Mouse (Mus musculus): Measurements from ENCODE around the gene Isy1. TPM values are rescaled to one million over a fixed set of nuclear protein-coding genes. Genes with fewer than 3 reads are reported as not detected.

Gene Isy1
- polyA plus RNA-seq, 1 experiment = 36.4 TPM

DNA sequence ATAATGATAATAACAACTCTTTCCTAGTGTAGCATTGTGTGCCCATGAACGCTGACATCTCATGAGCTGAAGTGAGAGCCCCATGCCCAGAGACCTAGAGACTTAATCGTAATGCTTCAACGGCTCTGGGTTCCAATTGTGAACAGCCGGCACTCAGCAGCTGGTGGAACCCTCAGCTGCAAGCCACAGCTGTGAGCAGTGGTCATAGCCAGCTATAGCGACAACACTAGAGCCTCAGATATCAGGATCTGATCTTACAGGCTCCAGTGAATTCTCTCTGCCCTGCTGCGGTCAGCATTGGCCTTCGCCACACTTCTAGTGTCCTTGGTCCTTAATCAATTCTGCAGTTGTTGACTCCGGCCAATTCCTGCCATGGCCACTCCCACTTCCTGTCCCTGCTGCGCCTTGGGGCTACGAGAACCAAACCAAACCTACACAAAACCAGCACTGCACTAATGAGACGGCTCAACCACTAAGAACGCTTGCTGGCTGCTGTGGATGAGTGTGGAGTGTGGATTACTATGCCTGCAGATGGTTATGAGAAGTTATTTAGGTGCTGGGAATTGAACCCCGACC is 37.6 kb upstream of the Isy1 start:
- no peak overlapping the region for H3K27ac ChIP-seq (ENCODE audit: insufficient read depth, low read length)
- H3K4me3 ChIP-seq (replicated peaks; ENCODE audit: insufficient read depth, low read depth, low read length) = no peak overlapping the region
- H3K27me3 ChIP-seq (ENCODE audit: control insufficient read depth, insufficient read depth, low read length) = no peaks in the 10 kb centered on the region
- TF ChIP-seq POLR2A (IDR thresholded peaks at IDR 0.05; ENCODE audit: borderline replicate concordance, insufficient read depth, low read length) (no peak), CTCF (IDR thresholded peaks at IDR 0.05; ENCODE audit: borderline replicate concordance, insufficient read depth, low read depth, low read length) (no peak)
- WGBS = 77% methylated on average over 13 of the region's 13 CpGs
- no peaks in the 10 kb centered on the region for H3K4me1 ChIP-seq (ENCODE audit: control insufficient read depth, insufficient read depth, low read length)
- DNase-seq = no peak

GRCm38 (mm10) chr6:87875562-87875961 is 37.0 kb upstream of the Isy1 start:
- no peaks in the 10 kb centered on the region for H3K27me3 ChIP-seq (ENCODE audit: control insufficient read depth, insufficient read depth, low read length)
- H3K4me1 ChIP-seq (ENCODE audit: control insufficient read depth, insufficient read depth, low read length) = no peaks in the 10 kb centered on the region
- WGBS = 94% methylated on average over 7 of the region's 7 CpGs
- H3K4me3 ChIP-seq (replicated peaks; ENCODE audit: insufficient read depth, low read depth, low read length) = no peak overlapping the region
- TF ChIP-seq POLR2A (IDR thresholded peaks at IDR 0.05; ENCODE audit: borderline replicate concordance, insufficient read depth, low read length) = no peak
- TF ChIP-seq CTCF (IDR thresholded peaks at IDR 0.05; ENCODE audit: borderline replicate concordance, insufficient read depth, low read depth, low read length) = no peak
- no peak for DNase-seq
- no peak overlapping the region for H3K27ac ChIP-seq (ENCODE audit: insufficient read depth, low read length)

GRCm38 (mm10) chr6:87875083-87875482 is 36.5 kb upstream of the Isy1 start:
- H3K27ac ChIP-seq (ENCODE audit: insufficient read depth, low read length) = no peak overlapping the region
- 69% methylated on average over 1 of the region's 1 CpGs for WGBS
- no peak overlapping the region for H3K4me3 ChIP-seq (replicated peaks; ENCODE audit: insufficient read depth, low read depth, low read length)
- TF ChIP-seq CTCF (IDR thresholded peaks at IDR 0.05; ENCODE audit: borderline replicate concordance, insufficient read depth, low read depth, low read length) (no peak), POLR2A (IDR thresholded peaks at IDR 0.05; ENCODE audit: borderline replicate concordance, insufficient read depth, low read length) (no peak)
- no peak for DNase-seq
- no peaks in the 10 kb centered on the region for H3K4me1 ChIP-seq (ENCODE audit: control insufficient read depth, insufficient read depth, low read length)
- no peaks in the 10 kb centered on the region for H3K27me3 ChIP-seq (ENCODE audit: control insufficient read depth, insufficient read depth, low read length)

DNA sequence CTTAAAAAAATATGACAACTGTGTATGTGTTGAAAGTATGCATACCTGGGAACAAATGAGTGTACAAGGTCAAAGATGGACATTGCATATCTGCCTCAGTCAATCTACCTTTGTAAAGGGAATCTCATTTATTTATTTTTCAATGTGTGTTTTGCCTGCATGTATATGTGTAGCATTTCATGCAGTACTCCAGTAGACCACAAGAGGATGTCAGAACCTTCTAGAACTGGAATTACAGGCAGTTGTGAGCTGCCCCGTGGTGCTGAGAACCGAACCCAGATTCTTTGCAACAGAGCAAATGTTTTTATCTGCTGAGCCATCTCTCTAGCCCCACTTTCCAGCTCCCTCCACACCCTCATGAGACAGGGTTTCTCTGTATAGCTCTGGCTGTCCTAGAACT is 35.4 kb upstream of the Isy1 start:
- no peak for DNase-seq
- Histone ChIP-seq H3K4me1 (ENCODE audit: control insufficient read depth, insufficient read depth, low read length) (no peaks in the 10 kb centered on the region), H3K4me3 (replicated peaks; ENCODE audit: insufficient read depth, low read depth, low read length) (no peak overlapping the region), H3K27me3 (ENCODE audit: control insufficient read depth, insufficient read depth, low read length) (no peaks in the 10 kb centered on the region), H3K27ac (ENCODE audit: insufficient read depth, low read length) (no peak overlapping the region)
- TF ChIP-seq CTCF (IDR thresholded peaks at IDR 0.05; ENCODE audit: borderline replicate concordance, insufficient read depth, low read depth, low read length) (no peak), POLR2A (IDR thresholded peaks at IDR 0.05; ENCODE audit: borderline replicate concordance, insufficient read depth, low read length) (no peak)
- WGBS = 90% methylated on average over 2 of the region's 2 CpGs

GRCm38 (mm10) chr6:87873104-87873503 is 34.5 kb upstream of the Isy1 start:
- Histone ChIP-seq H3K4me3 (replicated peaks; ENCODE audit: insufficient read depth, low read depth, low read length) (no peak overlapping the region), H3K27me3 (ENCODE audit: control insufficient read depth, insufficient read depth, low read length) (no peaks in the 10 kb centered on the region), H3K27ac (ENCODE audit: insufficient read depth, low read length) (no peak overlapping the region), H3K4me1 (ENCODE audit: control insufficient read depth, insufficient read depth, low read length) (no peaks in the 10 kb centered on the region; the same call in 1 of the 2 replicates)
- no peak for TF ChIP-seq CTCF (IDR thresholded peaks at IDR 0.05; ENCODE audit: borderline replicate concordance, insufficient read depth, low read depth, low read length)
- no peak for TF ChIP-seq POLR2A (IDR thresholded peaks at IDR 0.05; ENCODE audit: borderline replicate concordance, insufficient read depth, low read length)
- WGBS = 4% methylated on average over 1 of the region's 1 CpGs
- DNase-seq = no peak

- DNase-seq = no peak
- H3K4me3 ChIP-seq (replicated peaks; ENCODE audit: insufficient read depth, low read depth, low read length) = no peak overlapping the region
- WGBS = 90% methylated on average over 7 of the region's 7 CpGs
- no peaks in the 10 kb centered on the region; the same call in 1 of the 2 replicates for H3K4me1 ChIP-seq (ENCODE audit: control insufficient read depth, insufficient read depth, low read length)
- H3K27me3 ChIP-seq (ENCODE audit: control insufficient read depth, insufficient read depth, low read length) = no peaks in the 10 kb centered on the region
- TF ChIP-seq CTCF (IDR thresholded peaks at IDR 0.05; ENCODE audit: borderline replicate concordance, insufficient read depth, low read depth, low read length) = no peak
- TF ChIP-seq POLR2A (IDR thresholded peaks at IDR 0.05; ENCODE audit: borderline replicate concordance, insufficient read depth, low read length) = no peak
- H3K27ac ChIP-seq (ENCODE audit: insufficient read depth, low read length) = no peak overlapping the region
Measured at GRCm38 (mm10) chr6:87871240-87871639, 32.6 kb upstream of the Isy1 start.

DNA sequence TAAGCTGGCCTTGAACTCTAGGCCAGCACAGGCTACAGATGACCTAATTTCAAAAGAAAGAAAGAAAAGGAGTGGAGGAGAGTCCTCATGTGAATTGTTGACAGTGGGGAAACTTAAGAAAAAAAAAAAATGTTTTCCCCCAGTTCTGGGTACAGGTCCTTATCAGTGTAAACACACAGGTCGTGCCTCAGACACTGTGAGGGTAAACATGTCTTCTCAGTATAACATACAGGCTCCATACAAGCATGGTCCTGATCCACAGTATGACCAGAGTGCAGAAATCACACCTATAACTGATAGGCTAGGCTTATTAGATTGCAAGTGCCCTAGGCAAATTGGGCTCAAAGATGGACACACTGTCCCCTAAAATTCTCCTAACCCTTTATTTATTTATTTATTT is 31.8 kb upstream of the Isy1 start:
- WGBS = 81% methylated on average over 1 of the region's 1 CpGs
- H3K4me1 ChIP-seq (ENCODE audit: control insufficient read depth, insufficient read depth, low read length) = no peaks in the 10 kb centered on the region; the same call in 1 of the 2 replicates

GRCm38 (mm10) chr6:87868871-87869506 is 30.4 kb upstream of the Isy1 start:
- WGBS = 38% methylated on average over 9 of the region's 9 CpGs
- Histone ChIP-seq H3K27me3 (ENCODE audit: control insufficient read depth, insufficient read depth, low read length) (no peaks in the 10 kb centered on the region), H3K4me1 (ENCODE audit: control insufficient read depth, insufficient read depth, low read length) (no peaks in the 10 kb centered on the region; the same call in 1 of the 2 replicates), H3K27ac (ENCODE audit: insufficient read depth, low read length) (no peak overlapping the region), H3K4me3 (replicated peaks; ENCODE audit: insufficient read depth, low read depth, low read length) (no peak overlapping the region)
- no peak for DNase-seq
- TF ChIP-seq CTCF (IDR thresholded peaks at IDR 0.05; ENCODE audit: borderline replicate concordance, insufficient read depth, low read depth, low read length) (no peak), POLR2A (IDR thresholded peaks at IDR 0.05; ENCODE audit: borderline replicate concordance, insufficient read depth, low read length) (no peak)

More for the DNA sequence above, 31.8 kb upstream of the Isy1 start:
- Histone ChIP-seq H3K4me3 (replicated peaks; ENCODE audit: insufficient read depth, low read depth, low read length) (no peak overlapping the region), H3K27ac (ENCODE audit: insufficient read depth, low read length) (no peak overlapping the region), H3K27me3 (ENCODE audit: control insufficient read depth, insufficient read depth, low read length) (no peaks in the 10 kb centered on the region)
- no peak for DNase-seq
- no peak for TF ChIP-seq POLR2A (IDR thresholded peaks at IDR 0.05; ENCODE audit: borderline replicate concordance, insufficient read depth, low read length)
